Mouse (Mus musculus) kidney, adult 18-20 months (tissue): Measurements from ENCODE around the gene Shroom3.
A peak's percentile ranks its signal among the peaks of the same experiment; 100 is the strongest.
"Not testable (repeated sequence)": the region's sequence is repeated elsewhere in the genome, so short reads cannot be mapped to it uniquely, and the experiment has no call there.

Source experiments
- DNase-seq: peaks from one replicate; pipeline ENCODE4 v3.0.0; 2021

Shroom3 gene

GRCm38 (mm10) chr5:92897766-92898745 is 214.8 kb downstream of the Shroom3 start:
- DNase-seq = peak; percentile 80

- no peak for DNase-seq
These were observed 217.2 kb downstream of the Shroom3 start for GRCm38 (mm10) chr5:92900470-92900869.

- DNase-seq = no peak
These were observed 218.6 kb downstream of the Shroom3 start for GRCm38 (mm10) chr5:92901870-92902269.

GRCm38 (mm10) chr5:92905146-92905545 is 221.9 kb downstream of the Shroom3 start:
- DNase-seq = no peak

- no peak for DNase-seq
These were observed 222.4 kb downstream of the Shroom3 start for GRCm38 (mm10) chr5:92905594-92906008.

- DNase-seq = no peak
These were observed 225.0 kb downstream of the Shroom3 start for GRCm38 (mm10) chr5:92908227-92908626.

- DNase-seq = no peak
These were observed 227.6 kb downstream of the Shroom3 start for GRCm38 (mm10) chr5:92910838-92911237.

GRCm38 (mm10) chr5:92915421-92915820 is 232.2 kb downstream of the Shroom3 start:
- no peak for DNase-seq

GRCm38 (mm10) chr5:92917755-92918154 is 234.5 kb downstream of the Shroom3 start:
- no peak for DNase-seq

GRCm38 (mm10) chr5:92918170-92918569 is 234.9 kb downstream of the Shroom3 start:
- DNase-seq = no peak

- no peak for DNase-seq
These were observed 235.6 kb downstream of the Shroom3 start for GRCm38 (mm10) chr5:92918866-92919265.

GRCm38 (mm10) chr5:92919390-92919789 is 236.2 kb downstream of the Shroom3 start:
- no peak for DNase-seq

- DNase-seq = no peak
These were observed 237.7 kb downstream of the Shroom3 start for GRCm38 (mm10) chr5:92920984-92921383.

GRCm38 (mm10) chr5:92921728-92922127 is 238.5 kb downstream of the Shroom3 start:
- DNase-seq = no peak

GRCm38 (mm10) chr5:92922981-92923380 is 239.7 kb downstream of the Shroom3 start:
- DNase-seq = not testable (repeated sequence)

GRCm38 (mm10) chr5:92924851-92925477 is 241.7 kb downstream of the Shroom3 start:
- DNase-seq = peak; percentile 83

GRCm38 (mm10) chr5:92927667-92928066 is 244.4 kb downstream of the Shroom3 start:
- DNase-seq = peak; percentile 35

GRCm38 (mm10) chr5:92930557-92930956 is 247.3 kb downstream of the Shroom3 start:
- DNase-seq = no peak

- DNase-seq = no peak
These were observed 248.1 kb downstream of the Shroom3 start for GRCm38 (mm10) chr5:92931298-92931697.

GRCm38 (mm10) chr5:92933010-92933409 is 249.8 kb downstream of the Shroom3 start:
- DNase-seq = no peak

- DNase-seq = no peak
These were observed 250.5 kb downstream of the Shroom3 start for GRCm38 (mm10) chr5:92933599-92934217.

GRCm38 (mm10) chr5:92934269-92934939 is 251.2 kb downstream of the Shroom3 start:
- DNase-seq = no peak

- DNase-seq = no peak
These were observed 252.6 kb downstream of the Shroom3 start for GRCm38 (mm10) chr5:92935883-92936282.
